Mouse (Mus musculus): ENCODE results near the gene Polr2c.
"Not testable (repeated sequence)": the region's sequence is repeated elsewhere in the genome, so short reads cannot be mapped to it uniquely, and the experiment has no call there.

Gene Polr2c

DNA sequence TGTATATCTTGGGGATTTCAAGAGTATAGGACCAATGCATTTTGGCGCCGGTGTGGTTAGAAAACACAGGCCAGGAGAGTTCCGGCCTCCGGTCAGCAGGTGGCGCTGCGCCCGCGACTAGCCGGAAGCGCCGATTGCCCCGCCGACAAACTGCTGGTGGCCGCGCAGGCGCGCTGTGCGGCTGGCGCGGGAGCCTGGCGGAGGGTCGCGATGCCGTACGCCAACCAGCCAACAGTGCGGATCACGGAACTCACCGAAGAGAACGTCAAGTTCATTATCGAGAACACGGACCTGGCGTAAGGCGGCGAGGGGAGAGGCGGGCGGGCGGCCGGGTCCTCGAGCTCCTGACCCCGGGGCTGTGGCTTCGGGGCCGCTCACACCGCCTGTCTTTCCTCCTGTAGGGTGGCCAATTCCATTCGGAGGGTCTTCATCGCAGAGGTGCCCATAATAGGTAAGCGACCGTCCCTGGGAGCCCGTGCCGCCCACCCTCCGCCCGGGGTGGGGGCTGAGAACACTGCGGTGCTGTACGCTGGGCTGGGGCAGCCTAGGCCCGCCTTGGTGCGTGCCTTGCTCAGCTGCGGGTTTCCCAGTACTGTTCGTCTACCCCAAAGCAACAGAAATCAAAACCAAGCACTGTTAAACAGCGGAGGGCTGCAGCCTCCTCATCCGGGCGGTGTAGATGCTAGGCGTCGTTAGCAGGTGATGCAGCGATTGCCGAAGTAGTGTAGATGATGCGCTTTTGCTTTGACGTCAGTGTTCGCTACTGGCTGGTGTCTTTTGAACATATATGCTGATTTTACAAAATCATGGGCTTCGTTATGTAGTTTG lies at the start of gene Polr2c:
TSS of gene Polr2c (plus strand) at position 105 of the 828 bp plus-strand sequence.
- DNase-seq (ENCODE audit: low spot score in 2 of 2) = peak; percentile 79 to 86

DNA sequence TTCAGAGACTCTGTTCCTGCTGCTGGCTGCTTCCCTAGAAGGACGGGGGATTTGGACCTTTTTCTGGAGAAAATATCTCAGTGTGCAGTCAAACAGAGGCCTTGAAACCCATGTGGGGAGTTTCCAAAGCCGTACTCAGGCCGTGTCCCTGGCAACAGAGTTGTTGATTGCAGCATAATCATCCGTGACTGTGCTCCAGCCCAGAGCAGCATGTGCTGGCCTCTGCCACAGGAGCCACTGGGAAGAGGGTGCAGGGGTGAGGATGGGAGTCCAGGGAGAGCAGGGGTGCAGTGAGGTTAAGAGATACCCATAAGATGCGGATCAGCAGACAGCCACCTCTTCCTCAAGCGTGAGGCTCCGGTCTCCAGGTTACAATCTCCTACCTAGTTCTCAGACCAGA lies 49.7 kb upstream of the Polr2c start:
- DNase-seq (ENCODE audit: low spot score in 2 of 2) = no peak

DNA sequence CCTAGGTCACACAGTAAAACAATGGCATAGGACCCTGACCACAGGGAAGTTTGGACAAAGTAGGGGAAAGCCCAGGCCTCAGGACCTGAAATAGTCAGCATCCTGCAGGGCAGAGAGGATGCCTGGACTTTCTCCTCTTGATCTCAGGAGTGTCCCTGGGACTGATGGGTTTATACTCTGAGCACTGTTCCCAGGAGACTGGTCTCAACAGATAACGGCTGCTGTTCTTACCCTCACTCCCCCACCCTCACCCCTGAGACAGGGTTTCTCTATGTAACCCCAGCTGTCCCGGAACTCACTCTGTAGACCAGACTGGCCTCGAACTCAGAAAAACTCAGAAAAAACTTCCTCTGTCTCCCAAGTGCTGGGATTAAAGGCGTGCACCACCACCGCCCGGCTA lies 48.9 kb upstream of the Polr2c start:
- DNase-seq (ENCODE audit: low spot score in 2 of 2) = no peak

DNA sequence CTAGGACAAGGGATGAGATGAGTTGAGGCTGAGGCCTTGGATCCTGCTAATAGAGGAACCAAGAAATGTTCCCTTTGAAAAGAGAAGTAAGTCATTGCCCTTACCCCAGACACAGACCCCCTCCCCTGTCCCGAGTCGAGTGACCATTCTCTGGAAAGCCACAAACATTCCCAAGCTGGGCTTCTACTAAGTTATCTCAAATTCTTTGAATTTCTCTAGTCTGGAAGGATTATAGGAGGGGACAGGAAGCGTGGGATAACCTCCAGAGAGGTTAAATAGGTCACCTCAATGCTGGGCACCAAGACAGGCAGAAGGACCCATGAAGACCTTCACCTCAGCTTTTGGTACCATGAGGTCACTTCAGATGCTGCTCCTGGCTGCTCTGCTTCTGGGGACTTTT lies 47.1 kb upstream of the Polr2c start, which contains the start of gene Ccl17:
TSS of gene Ccl17 (plus strand) at position 301 of the 400 bp plus-strand sequence.
- no peak for DNase-seq (ENCODE audit: low spot score in 2 of 2)

DNA sequence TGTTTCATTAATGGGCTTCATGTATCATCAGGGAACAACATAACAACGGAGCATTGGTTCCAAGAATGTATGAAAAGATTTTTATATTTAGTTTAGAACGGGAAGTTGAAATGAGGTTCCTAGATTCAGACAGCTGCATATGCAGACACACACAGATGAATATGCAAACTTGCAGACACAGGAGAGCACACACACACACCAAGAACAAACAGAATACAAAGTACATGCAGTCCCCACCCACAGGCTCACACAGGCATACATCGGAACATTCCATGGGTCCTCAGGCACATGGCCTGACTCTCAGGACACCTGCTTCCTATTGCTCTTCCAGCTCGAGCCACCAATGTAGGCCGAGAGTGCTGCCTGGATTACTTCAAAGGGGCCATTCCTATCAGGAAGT lies 46.4 kb upstream of the Polr2c start:
- DNase-seq (ENCODE audit: low spot score in 2 of 2) = no peak

DNA sequence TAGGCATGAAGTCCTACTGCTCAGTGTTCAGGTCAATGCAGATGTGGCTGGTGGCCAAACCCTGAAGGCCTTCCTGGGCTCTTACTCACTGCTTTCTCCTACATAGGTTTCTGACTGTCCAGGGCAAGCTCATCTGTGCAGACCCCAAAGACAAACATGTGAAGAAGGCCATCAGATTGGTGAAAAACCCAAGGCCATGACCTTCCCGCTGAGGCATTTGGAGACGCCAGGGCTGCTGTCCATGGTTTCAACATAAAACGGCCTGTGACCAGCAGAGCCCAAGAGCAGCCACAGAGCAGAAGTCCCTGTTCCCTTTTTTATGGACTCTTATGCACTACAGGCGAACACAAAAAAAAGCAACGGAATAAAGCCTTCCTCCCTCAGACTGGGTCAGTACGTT lies 45.6 kb upstream of the Polr2c start:
- no peak for DNase-seq (ENCODE audit: low spot score in 2 of 2)

DNA sequence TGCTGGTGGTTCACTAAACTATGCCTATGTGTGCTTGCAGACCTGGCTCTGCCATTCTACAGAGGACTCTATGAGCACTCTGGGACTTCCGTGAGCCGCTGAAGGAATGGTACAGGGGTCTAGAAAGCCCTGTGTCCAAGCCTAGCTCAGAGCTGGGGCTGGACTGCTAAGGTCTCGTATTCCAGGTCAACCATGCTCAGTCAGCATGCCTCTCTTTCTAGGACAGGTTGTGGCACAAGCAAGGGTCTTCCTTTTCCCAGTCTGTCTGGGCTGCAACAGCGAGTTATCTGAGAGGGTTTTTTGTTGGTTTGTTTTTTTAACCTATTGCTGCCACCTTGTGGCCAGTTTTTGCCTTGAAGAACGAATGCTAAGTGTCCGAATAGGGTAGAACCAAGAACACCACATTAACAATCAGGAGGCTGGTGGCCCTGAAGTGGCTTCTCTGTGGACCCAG lies 44.6 kb upstream of the Polr2c start:
- DNase-seq (ENCODE audit: low spot score in 2 of 2) = peak; percentile 73 to 75

DNA sequence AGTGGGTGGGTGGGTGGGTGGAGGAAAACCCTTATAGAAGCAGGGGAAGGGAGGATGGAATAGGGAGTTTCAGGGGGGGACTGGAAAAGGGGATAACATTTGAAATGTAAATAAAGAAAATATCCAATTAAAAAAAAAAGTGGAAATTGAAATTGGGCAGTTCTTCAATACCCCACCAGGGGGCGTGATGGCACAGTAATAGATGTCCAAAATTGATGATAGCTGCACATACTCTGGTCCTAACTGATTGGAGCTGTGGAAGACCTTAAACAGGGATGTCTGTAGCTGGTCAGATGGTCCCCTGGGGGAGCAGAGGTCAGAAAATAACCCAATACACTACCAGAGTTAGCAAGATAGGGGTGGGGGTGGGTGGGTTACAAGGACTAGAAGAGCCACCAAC lies 42.7 kb upstream of the Polr2c start:
- no peak for DNase-seq (ENCODE audit: low spot score in 2 of 2)

DNA sequence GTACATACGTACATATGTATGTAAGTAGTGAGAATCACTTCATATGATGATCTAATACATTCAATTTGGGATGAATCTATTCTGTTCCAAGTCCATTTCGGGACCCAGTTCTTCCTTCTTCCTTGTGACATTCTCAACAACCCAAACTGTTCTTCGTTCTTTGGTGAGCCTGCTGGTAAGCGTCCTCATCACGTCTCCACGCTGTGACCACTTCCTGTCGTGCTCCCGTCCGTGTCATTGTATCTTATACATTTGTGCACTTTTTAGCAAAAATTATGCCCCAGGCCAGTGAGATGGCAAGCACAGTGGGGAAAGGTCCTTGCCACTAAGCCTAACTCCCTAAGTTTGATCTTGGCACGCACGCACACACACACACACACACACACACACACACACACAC lies 39.3 kb upstream of the Polr2c start:
- no peak for DNase-seq (ENCODE audit: low spot score in 2 of 2)

DNA sequence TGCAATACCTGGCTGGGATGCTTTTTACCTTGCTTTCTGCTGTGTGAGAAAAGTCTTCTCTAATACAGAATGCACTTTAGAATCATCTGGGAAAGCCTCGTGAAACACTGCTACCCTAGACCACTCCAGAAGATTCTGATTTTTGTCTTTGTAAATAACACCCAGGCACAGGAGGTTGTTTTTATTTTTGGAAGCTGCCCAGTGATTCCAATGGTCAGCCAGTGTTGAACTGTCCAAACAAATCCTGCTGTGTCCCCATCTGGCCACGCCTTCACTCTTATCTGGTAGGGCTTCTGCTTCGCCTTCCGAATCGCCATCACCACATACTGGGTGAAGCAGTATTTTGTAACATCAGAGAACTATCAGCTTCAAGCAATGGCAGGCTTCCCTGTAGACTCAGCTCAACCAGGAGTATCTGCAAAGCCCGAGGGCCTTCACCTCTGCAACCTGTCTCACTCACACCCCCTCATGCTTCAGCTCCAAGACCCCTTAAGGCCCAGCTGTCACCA lies 37.5 kb upstream of the Polr2c start:
- DNase-seq (ENCODE audit: low spot score in 2 of 2) = no peak

DNA sequence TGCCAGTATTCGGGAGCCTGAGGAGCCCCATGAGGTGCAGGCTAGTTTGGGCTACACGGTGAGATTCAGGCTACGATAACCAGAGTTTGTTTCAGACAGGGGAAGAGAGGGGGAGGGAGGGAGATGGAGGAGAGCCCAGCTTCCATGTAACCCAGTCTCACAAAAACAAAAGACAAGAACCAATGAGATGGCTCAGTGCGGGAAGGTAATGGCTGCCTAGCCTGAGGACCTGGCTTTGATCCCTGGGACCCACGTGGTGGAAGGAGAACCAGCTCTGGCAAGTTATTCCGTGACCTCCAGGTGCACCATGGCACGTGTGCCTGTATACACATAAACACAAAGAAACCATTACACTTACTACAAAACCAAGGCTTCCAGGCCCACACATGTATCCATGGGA lies 36.7 kb upstream of the Polr2c start:
- DNase-seq (ENCODE audit: low spot score in 2 of 2) = no peak

DNA sequence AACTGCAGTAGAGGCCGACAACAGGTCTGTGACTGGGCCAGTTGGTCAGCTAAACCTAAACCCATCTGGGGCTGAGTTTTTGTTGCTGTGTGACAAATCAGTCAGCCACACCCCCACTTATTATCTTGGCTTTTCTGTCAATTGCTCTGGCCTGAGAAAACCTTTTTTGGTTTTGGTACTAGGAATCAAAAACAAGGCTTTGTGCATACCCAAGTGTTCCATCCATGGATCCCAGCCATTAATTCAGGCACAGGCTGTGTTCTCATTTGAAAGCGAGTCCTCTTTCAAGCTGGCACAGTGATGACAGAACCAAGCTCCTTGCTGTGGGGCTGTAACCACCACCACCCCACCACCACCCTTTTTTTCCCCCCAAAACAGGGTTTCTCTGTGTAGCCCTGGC lies 35.9 kb upstream of the Polr2c start:
- no peak for DNase-seq (ENCODE audit: low spot score in 2 of 2)

DNA sequence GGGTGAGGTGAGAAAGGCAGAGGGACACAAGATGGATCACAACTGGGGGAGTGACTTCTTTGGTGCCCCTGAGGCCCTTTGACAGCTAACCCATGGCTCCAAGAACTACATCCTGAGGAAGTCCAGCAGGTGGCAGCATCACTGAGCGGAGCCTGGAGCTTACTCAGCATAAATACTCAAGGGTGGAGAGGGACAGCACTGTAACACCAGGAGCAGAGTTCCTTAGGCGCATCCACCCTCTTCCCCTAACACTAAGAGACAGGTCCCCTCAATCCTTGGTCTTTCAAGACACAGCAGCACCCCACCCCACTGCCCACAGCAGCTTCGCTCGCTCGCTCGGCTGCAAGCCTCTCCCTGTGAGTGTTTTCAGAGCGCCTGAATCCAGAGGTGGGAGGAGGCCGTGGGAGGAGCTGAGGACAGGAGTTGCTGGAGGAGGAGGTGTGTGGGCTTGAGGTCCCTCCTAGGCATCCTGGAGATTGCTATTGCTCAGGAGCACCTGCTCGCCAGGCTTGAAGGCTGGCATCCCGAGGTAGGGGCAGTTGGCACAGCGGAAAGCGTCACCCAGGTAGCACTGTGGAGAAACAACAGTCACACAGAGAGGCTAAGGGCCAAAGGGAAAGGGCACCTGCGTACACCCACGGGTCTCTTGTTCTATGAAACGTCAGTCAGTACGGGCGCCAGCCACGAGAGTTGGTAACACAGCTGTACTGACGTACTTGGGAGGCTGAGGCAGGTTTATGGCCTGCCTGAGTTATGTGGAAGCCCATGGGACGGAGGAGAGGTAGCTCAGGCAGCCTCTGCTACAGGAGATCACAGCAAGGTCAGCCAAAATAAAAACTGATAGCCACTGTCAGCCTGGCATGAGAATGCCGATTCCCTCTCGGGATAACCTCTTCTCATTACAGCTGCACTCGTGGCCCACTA lies 34.4 kb upstream of the Polr2c start:
- DNase-seq (ENCODE audit: low spot score in 2 of 2) = peak; percentile 24 to 50

DNA sequence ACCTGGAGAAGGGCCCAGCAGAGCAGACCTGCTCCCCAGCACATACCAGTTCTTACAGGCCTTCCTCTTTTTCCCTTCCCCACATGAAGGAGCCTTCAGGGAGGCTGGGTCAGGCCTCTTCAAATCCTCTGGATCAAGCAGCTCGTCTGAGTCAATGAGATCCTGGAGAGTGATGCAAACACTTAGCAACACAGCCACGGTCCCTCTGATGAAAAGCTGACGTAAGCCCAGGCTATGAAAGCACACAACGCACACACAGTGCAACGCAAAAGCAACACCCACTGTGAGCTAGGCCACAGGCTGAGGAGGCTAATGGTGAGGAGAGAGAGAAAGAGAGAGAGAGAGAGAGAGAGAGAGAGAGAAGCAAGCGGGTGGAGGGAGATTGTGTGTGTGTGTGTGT lies 32.1 kb upstream of the Polr2c start:
- DNase-seq (ENCODE audit: low spot score in 2 of 2) = no peak

DNA sequence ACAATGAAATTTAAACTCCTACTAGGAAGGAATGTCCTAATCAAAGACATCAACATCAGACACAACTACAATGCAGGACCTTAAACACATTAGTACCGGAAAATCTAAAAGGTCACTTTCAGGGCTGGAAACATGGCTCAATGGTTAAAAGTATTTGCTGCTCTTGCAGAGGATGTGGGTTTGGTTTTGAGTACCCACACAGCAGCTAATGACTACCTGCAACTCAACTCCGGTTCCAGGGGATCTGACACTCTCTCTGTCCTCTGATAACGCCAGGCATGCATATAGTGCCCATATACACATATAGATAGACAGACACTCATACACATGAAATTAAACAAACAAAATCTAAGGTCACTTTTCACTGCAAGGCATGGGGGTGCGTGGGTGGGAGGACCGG lies 31.0 kb upstream of the Polr2c start:
- DNase-seq (ENCODE audit: low spot score in 2 of 2) = no peak

DNA sequence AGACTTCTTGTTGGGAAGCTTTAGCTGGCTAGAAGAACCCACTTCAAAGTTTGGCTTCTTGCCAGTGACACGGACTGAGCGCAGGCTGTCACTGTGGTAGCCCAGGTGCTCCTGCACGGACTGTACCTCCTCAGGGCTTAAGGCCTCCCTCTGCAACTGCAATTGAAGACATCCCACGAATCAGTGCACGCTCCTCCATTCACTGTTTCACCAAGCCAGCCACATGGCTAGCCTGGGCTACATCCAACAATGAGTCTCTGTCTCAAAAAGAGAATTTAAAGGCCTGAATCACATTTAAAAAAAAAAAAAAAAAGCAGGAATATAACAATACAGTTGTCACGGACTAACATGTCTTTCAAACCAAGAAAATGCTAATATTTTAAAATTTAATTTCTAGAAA lies 29.0 kb upstream of the Polr2c start:
- no peak for DNase-seq (ENCODE audit: low spot score in 2 of 2)

DNA sequence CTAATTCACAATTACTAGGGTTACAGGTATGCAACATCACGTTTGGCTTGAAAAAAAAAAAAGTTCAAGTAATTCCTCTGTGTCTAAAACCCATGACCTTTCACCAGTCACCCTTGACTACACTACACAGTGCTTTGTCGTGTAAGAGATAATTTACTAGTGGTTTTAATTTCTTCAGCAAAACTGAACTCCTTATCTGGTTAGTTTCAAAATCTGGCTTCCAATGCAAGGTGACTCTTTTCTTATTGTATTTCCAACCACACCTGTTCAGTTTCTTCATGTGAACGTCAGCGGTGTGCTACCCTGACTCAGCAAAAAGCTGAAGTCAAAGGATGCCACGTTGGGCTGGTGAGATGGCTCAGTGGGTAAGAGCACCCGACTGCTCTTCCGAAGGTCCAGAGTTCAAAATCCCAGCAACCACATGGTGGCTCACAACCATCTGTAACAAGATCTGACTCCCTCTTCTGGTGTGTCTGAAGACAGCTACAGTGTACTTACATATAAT lies 23.3 kb upstream of the Polr2c start:
- DNase-seq (ENCODE audit: low spot score in 2 of 2) = not testable (repeated sequence)

DNA sequence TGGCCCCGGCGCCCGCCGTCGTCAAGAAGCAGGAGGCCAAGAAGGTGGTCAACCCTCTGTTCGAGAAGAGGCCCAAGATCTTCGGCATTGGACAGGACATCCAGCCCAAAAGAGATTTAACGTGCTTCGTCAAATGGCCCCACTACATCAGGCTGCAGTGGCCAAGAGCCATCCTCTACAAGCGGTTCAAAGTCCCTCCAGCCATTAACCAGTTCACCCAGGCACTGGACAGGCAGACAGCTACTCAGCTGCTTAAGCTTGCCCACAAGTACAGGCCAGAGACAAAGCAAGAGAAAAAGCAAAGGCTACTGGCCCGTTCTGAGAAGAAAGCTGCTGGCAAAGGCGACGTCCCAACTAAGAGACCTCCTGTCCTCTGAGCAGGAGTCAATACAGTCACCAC lies 21.5 kb upstream of the Polr2c start:
- not testable (repeated sequence) for DNase-seq (ENCODE audit: low spot score in 2 of 2)

DNA sequence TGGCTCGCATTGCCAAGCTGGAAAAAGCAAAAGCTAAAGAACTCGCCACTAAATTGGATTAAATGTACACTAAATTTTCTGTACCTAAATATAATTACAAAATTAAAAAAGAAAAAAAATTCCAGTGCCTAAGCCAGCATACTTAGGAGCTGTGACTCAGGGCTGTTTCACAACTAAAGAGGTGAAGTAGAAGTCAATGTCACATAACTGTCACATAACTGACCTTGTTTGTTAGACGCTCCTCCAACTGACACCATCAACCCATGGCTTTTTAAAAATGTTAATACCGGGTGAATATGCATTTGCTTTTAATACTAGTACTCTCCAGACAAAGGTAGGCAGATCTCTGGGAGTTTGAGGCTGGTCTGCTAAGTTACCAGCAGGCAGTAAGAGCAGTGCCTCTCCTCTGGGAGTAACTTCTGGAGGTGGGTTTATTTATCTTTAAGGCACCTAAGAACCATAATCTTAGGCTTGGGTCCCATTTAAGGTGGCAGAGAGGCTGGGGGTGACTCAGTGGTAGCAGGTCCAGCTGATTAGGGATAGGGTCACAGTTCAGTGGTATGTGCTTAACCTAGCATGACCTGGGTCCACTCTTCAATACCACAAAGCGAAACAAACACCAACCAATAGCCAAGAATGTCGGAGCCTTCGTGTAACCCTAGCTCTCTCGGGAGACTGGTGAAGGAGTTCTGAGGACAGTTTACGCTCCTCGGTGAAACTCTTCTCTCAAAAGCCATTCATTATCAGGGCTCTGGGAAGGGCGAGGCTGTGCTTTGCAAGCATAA lies 20.6 kb upstream of the Polr2c start:
- no peak for DNase-seq (ENCODE audit: low spot score in 2 of 2)

DNA sequence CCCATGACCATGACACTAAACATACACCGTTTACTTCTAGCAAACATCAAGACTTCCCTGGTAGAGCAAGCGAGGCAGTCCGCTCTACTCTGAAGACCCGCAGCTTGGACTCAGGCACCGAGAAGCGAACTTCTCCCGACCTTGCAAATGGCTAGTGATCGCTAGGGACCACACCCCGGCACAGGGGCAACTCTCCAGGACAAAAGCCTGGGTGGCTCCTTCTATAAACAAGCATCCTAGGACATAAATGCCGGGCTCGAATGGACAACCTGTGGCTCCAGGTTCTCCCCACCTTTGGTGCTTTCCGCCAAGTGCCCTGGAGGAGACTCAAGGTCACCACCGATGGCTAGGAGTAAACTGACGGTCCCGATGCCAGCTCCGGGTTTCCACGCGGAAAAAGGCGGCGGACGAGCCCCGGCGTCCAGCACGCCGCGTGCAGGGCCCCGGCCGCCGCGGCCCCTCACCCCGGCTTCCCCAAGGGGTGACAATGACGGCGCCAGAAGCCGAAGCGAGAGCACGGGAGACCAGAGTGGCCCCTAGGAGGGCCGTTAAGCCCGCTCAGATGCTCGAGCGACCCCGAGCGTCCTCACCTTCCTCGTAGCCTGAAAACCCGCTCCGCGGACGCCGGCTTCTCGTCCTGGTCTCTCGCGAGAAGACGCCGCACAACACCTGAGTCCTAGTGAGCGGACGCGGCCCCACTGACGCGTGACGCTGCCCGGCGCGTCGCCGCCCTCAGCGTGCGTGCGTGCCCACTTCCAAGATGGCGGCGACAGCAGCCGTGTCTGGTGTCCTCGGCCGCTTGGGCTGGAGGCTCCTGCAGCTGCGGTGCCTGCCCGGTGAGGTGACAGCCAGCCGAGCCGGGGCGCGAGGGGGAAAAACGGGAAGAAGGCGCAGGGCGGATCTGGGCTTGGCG lies 19.3 kb upstream of the Polr2c start, which contains the start of the genes Coq9 and Ciapin1:
TSS of gene Coq9 (plus strand) at position 660 of the 913 bp plus-strand sequence.
TSS of gene Ciapin1 (minus strand) at position 697 of the 913 bp plus-strand sequence.
- peak; percentile 90 to 92 for DNase-seq (ENCODE audit: low spot score in 2 of 2)
